Mouse (Mus musculus) liver, embryonic 14.5 days (tissue): ENCODE measurements around the gene Ero1l. TPM values are rescaled to one million over a fixed set of nuclear protein-coding genes. Genes with fewer than 3 reads are reported as not detected.

Experiments
- ATAC-seq: fragments of 200-750 bp; cut with Nextera tagmentation; 2 replicates; pipeline ENCODE4 v1.8.0; 2017; ENCODE audit warnings: moderate number of reproducible peaks, mild to moderate bottlenecking, moderate library complexity; ENCODE audit not compliant: insufficient read depth
- DNase-seq, 3 experiments: peaks; one replicate each; pipeline ENCODE4 v3.0.0-alpha.2; 2012 to 2013; ENCODE audit warnings: low read depth in 3 of 3, low spot score in 3 of 3
- H3K27ac ChIP-seq: fragments of 300-500 bp; sonication (generic); 2 replicates; pipeline ENCODE4 v1.5.1; 2014; ENCODE audit warnings: moderate library complexity, mild to moderate bottlenecking, control low read depth, inconsistent platforms
- H3K27me3 ChIP-seq: fragments of 300-500 bp; sonication (generic); 2 replicates; pipeline ENCODE4 v1.6.1; 2014; ENCODE audit warnings: mild to moderate bottlenecking, low read length, moderate library complexity; ENCODE audit not compliant: control insufficient read depth, insufficient read depth
- H3K36me3 ChIP-seq: fragments of 300-500 bp; sonication (generic); replicated peaks from 2 replicates; pipeline ENCODE4 v1.6.1; 2014; ENCODE audit warnings: low read depth; ENCODE audit not compliant: control insufficient read depth, insufficient read depth
- H3K4me1 ChIP-seq, 2 experiments: fragments of 200-500 bp in 1 of 2; fragments of 300-500 bp in 1 of 2; sonication (generic) in 1 of 2; replicated peaks; 2 replicates each; pipeline ENCODE4 v1.6.1; 2012 to 2014; ENCODE audit warnings: antibody characterized with exemption in 1 of 2, inconsistent platforms in 1 of 2, low read length in 1 of 2; ENCODE audit not compliant: control insufficient read depth in 2 of 2, insufficient read depth in 2 of 2
- H3K4me2 ChIP-seq: fragments of 300-500 bp; sonication (generic); 2 replicates; pipeline ENCODE4 v1.6.1; 2014; ENCODE audit warnings: low read depth, mild to moderate bottlenecking, control low read depth, moderate library complexity
- H3K4me3 ChIP-seq, 2 experiments: fragments of 200-500 bp in 1 of 2; fragments of 300-500 bp in 1 of 2; sonication (generic) in 1 of 2; 2 replicates each; pipeline ENCODE4 v1.5.1; 2012 to 2014; ENCODE audit warnings: low read depth in 2 of 2, low read length in 2 of 2, mild to moderate bottlenecking in 2 of 2, control low read depth in 1 of 2, inconsistent platforms in 1 of 2, moderate library complexity in 1 of 2; ENCODE audit not compliant: insufficient read depth in 1 of 2
- H3K9ac ChIP-seq: fragments of 300-500 bp; sonication (generic); replicated peaks from 2 replicates; pipeline ENCODE4 v1.6.1; 2014; ENCODE audit warnings: mild to moderate bottlenecking, control low read depth, moderate library complexity
- H3K9me3 ChIP-seq: fragments of 300-500 bp; sonication (generic); 2 replicates; pipeline ENCODE4 v1.6.1; 2016; ENCODE audit warnings: low read length, mixed read lengths; ENCODE audit not compliant: control insufficient read depth
- CTCF ChIP-seq: IDR thresholded peaks from 2 replicates; pipeline ENCODE4 v1.5.1; 2016; ENCODE audit warnings: antibody characterized with exemption, low read depth, control low read depth
- EP300 ChIP-seq: IDR thresholded peaks from 2 replicates; pipeline ENCODE4 v1.6.1; 2016; ENCODE audit warnings: antibody characterized with exemption, low read depth
- WGBS: fragments of 180-500 bp; shearing (Covaris S2); extraction: QIAGEN DNeasy Blood & Tissue Kit; methylation state at CpG from one replicate; pipeline ENCODE4 v1.1.7; 2014; ENCODE audit not compliant: insufficient replicate concordance; 5-methylcytosine and 5-hydroxymethylcytosine counted together
- polyA plus RNA-seq, 2 experiments: library from polyadenylated mRNA; depleted of rRNA in 1 of 2; stranded (reverse) in 1 of 2; unstranded in 1 of 2; fragments of >200 nt; fragmentation: Nextera tagmentation in 1 of 2; extraction: Ambion mirVana in 1 of 2; gene quantifications; 2 replicates each; pipeline versions ENCODE4 v1.2.1 to v1.2.3; 2012 to 2014

The Ero1l gene
- 10.2 and 12.1 TPM in 2 replicates for polyA plus RNA-seq (2012; rRNA removed)
- polyA plus RNA-seq (2014; fragmentation: Nextera tagmentation; extraction: Ambion mirVana), result 25.6 and 30.4 TPM in 2 replicates

- TF ChIP-seq CTCF (no peak), EP300 (no peak)
Observed at GRCm38 (mm10) chr14:45318426-45319236, at the start of gene Ero1l. Gene Ero1l, minus strand, starts transcription at chr14:45318771.

GRCm38 (mm10) chr14:45365196-45365587 is 46.6 kb upstream of the Ero1l start:
- ATAC-seq, result no peak

More at GRCm38 (mm10) chr14:45318426-45319236, at the start of gene Ero1l:
- no peaks in the 10 kb centered on the region for H3K9me3 ChIP-seq
- H3K27ac ChIP-seq, result peak within 1 kb of the TSS; percentile 84
- peak within 1 kb of the TSS; percentile 91 to 96 for H3K4me3 ChIP-seq
- peak; percentile 89 for ATAC-seq
- no peaks in the 10 kb centered on the region for H3K27me3 ChIP-seq
- peaks cover 46 to 53% of the 10 kb centered on the region in 2 experiments for H3K4me1 ChIP-seq
- WGBS, result under 1% methylated on average over 64 of the region's 74 CpGs
- H3K9ac ChIP-seq, result peak within 1 kb of the TSS; percentile 94
- H3K36me3 ChIP-seq, result no peaks in the 10 kb centered on the region
- peak within 1 kb of the TSS; percentile 97 for H3K4me2 ChIP-seq
- peak; percentile 60 to 67 (median 63) for DNase-seq

GRCm38 (mm10) chr14:45364211-45365195 is 45.9 kb upstream of the Ero1l start:
- Histone ChIP-seq H3K9ac (no peak overlapping the region), H3K27ac (no peak overlapping the region), H3K4me3 (no peak overlapping the region), H3K27me3 (no peaks in the 10 kb centered on the region), H3K36me3 (peaks cover 1% of the 10 kb centered on the region), H3K9me3 (no peaks in the 10 kb centered on the region), H3K4me1 (peaks cover 0 to 4% of the 10 kb centered on the region in 2 experiments; a peak in 1 of 4 replicates), H3K4me2 (no peak overlapping the region)
- DNase-seq, result no peak
- ATAC-seq, result no peak
- TF ChIP-seq EP300 (no peak), CTCF (no peak)
- WGBS, result 80% methylated on average over 16 of the region's 16 CpGs

More at GRCm38 (mm10) chr14:45365196-45365587, 46.6 kb upstream of the Ero1l start:
- no peak overlapping the region for H3K4me3 ChIP-seq
- H3K9me3 ChIP-seq, result no peaks in the 10 kb centered on the region
- no peak overlapping the region for H3K9ac ChIP-seq
- H3K36me3 ChIP-seq, result peaks cover 7% of the 10 kb centered on the region
- DNase-seq, result no peak
- H3K27ac ChIP-seq, result no peak overlapping the region
- H3K4me2 ChIP-seq, result no peak overlapping the region
- peaks cover 0 to 4% of the 10 kb centered on the region in 2 experiments; a peak in 1 of 4 replicates for H3K4me1 ChIP-seq
- 76% methylated on average over 6 of the region's 6 CpGs for WGBS
- no peaks in the 10 kb centered on the region for H3K27me3 ChIP-seq
- TF ChIP-seq CTCF, result no peak
- TF ChIP-seq EP300, result no peak

GRCm38 (mm10) chr14:45350931-45351859 is 32.6 kb upstream of the Ero1l start, which contains the start of gene Styx:
Gene Styx, plus strand, starts transcription at chr14:45351093.
- H3K27me3 ChIP-seq, result no peaks in the 10 kb centered on the region
- no peaks in the 10 kb centered on the region for H3K9me3 ChIP-seq
- H3K4me1 ChIP-seq, result 0 out of 4 replicates have a peak, but pooled peaks cover 0 to 3% of the 10 kb centered on the region in 2 experiments
- H3K4me3 ChIP-seq, result peak within 1 kb of the TSS; percentile 86 to 91
- ATAC-seq, result peak; percentile 99
- peak within 1 kb of the TSS; percentile 94 for H3K4me2 ChIP-seq
- H3K9ac ChIP-seq, result peak within 1 kb of the TSS; percentile 90
- H3K36me3 ChIP-seq, result peaks cover 20% of the 10 kb centered on the region
- peak; percentile 81 to 86 (median 85) for DNase-seq
- TF ChIP-seq CTCF (no peak), EP300 (no peak)
- H3K27ac ChIP-seq, result peak within 1 kb of the TSS; percentile 39
- WGBS, result under 1% methylated on average over 69 of the region's 93 CpGs
